23 mouse cellular contexts compared by ENCODE assay signal in the genomic region with DNA sequence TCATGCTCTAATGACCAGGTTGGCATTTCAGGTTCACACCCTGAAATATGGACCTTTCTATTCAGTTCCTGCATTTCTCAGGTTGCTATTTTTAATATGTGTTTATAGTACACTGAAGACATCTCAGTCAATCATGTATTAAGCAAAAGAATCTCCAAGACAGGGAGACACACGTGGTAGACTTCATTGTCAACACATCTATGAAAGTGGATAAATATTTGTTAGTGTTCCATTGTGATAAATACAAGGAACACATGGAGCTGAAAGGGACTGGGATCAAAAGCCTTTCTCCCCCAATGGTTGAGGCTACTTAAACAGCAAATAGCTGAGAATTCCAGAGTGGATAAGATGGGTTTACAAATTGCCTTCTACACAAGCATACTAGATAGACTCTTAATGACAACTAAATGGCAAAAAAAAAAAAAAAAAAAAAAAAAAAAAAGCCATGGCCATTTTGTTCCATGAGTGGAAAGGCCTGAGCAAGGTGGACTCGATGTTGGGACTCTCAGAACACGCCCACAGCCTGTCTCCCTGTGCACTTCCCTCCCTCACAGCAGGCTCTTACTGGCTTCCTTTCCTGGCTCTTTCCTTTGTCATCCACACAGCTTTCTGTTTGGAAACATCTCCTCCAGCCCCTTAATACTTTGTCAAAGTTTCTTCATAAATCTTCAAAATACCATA.
"Had no signal": no experiment of that assay in that cellular context is flagged by ENCODE, and none has a peak within 500 bp of the region (broad histone marks: within the 10 kb centered on the region; RNA-seq: fewer than 3 reads in every experiment).

No protein-coding gene starts in this region.

- H3K9ac ChIP-seq: heart, embryonic 12.5 days; hindbrain, embryonic 12.5 days; hindbrain, embryonic 14.5 days; limb, embryonic 13.5 days; limb, embryonic 15.5 days had no signal

- H3K4me3 ChIP-seq: gastrocnemius, adult 2 months; heart, embryonic 10.5 days; heart, embryonic 12.5 days; hindbrain, embryonic 10.5 days; hindbrain, embryonic 12.5 days; left cerebral cortex, adult 2 months; limb, embryonic 13.5 days; limb, embryonic 15.5 days had no signal

- H3K36me3 ChIP-seq: heart, embryonic 10.5 days; heart, embryonic 12.5 days; hindbrain, embryonic 10.5 days; hindbrain, embryonic 12.5 days; limb, embryonic 13.5 days; limb, embryonic 15.5 days had no signal

- H3K27ac ChIP-seq: gastrocnemius, adult 2 months; heart, embryonic 10.5 days; hindbrain, embryonic 10.5 days; hindbrain, embryonic 12.5 days; hindbrain, embryonic 14.5 days; kidney, postnatal 0 days; left cerebral cortex, adult 2 months; limb, embryonic 13.5 days; limb, embryonic 15.5 days had no signal

- H3K27me3 ChIP-seq: heart, embryonic 12.5 days; hindbrain, embryonic 12.5 days; limb, embryonic 13.5 days; limb, embryonic 15.5 days had no signal

- ATAC-seq: forebrain, embryonic 16.5 days; hindbrain, embryonic 16.5 days; inflammation-experienced regulatory T-cells, adult 6 months; intestine, postnatal 0 days had no signal

- DNase-seq: gastrocnemius, adult 2 months; gastrocnemius, postnatal 10 days; gastrocnemius, postnatal 25 days; heart, adult 18-20 months; heart, postnatal 10 days; heart, postnatal 4 days; kidney, adult 18-20 months; kidney, adult 8-10 months; kidney, postnatal 14 days; kidney, postnatal 36 days had no signal

- H3K4me1 ChIP-seq: hindbrain, embryonic 10.5 days; hindbrain, embryonic 12.5 days; limb, embryonic 15.5 days had no signal

- H3K9me3 ChIP-seq: heart, embryonic 10.5 days; heart, embryonic 12.5 days; hindbrain, embryonic 10.5 days; hindbrain, embryonic 12.5 days; limb, embryonic 13.5 days; limb, embryonic 15.5 days had no signal

- H3K4me2 ChIP-seq: heart, embryonic 12.5 days; hindbrain, embryonic 12.5 days; hindbrain, embryonic 14.5 days; limb, embryonic 13.5 days; limb, embryonic 15.5 days had no signal
